Mouse (Mus musculus): ENCODE data around the gene Mfsd4a.

- TF ChIP-seq POLR2A (IDR thresholded peaks at IDR 0.05; ENCODE audit: extremely low read depth, insufficient read depth, low read length) (no peak), CTCF (IDR thresholded peaks at IDR 0.05; ENCODE audit: low read depth, low read length) (no peak)
Measured at GRCm38 (mm10) chr1:132005466-132005865, 62.4 kb downstream of the Mfsd4a start.
